Mouse (Mus musculus) cortical plate, adult 2 months (tissue): ENCODE measurements at regions not wholly inside any gene's neighbourhood (a gene's known extent, or its start where the extent isn't known, plus 50 kb on each side); places are given as distances from the start of the nearest gene placed in this dataset.
A peak's percentile ranks its signal among the peaks of the same experiment; 100 is the strongest.

Experiments used
- H3K27ac ChIP-seq: fragments of 200-500 bp; 2 replicates; pipeline ENCODE4 v1.5.1; 2012; ENCODE audit warnings: low read length, control low read depth, inconsistent platforms; ENCODE audit not compliant: insufficient read depth
- H3K4me1 ChIP-seq: fragments of 200-500 bp; 2 replicates; pipeline ENCODE4 v1.6.1; 2011; ENCODE audit warnings: low read length; ENCODE audit not compliant: control insufficient read depth, insufficient read depth
- H3K4me3 ChIP-seq: fragments of 200-500 bp; 2 replicates; pipeline ENCODE4 v1.5.1; 2011; ENCODE audit warnings: mild to moderate bottlenecking, low read length, control low read depth; ENCODE audit not compliant: insufficient read depth
- CTCF ChIP-seq: fragments of 200-500 bp; IDR thresholded peaks from 2 replicates; pipeline ENCODE4 v1.5.1; 2011; ENCODE audit warnings: mild to moderate bottlenecking, control low read depth, low read length; ENCODE audit not compliant: insufficient read depth; ENCODE audit errors: extremely low read depth
- POLR2A ChIP-seq: fragments of 200-500 bp; IDR thresholded peaks from 2 replicates; pipeline ENCODE4 v1.6.1; 2011; ENCODE audit warnings: mild to moderate bottlenecking, low read length, control low read depth; ENCODE audit not compliant: insufficient read depth; ENCODE audit errors: extremely low read depth

GRCm38 (mm10) chr4:125865728-125866127 is 158.6 kb upstream of the Csf3r start:
- no peak for TF ChIP-seq CTCF
- H3K4me3 ChIP-seq, result no peak overlapping the region
- no peaks in the 10 kb centered on the region; the same call in 1 of the 2 replicates for H3K4me1 ChIP-seq
- H3K27ac ChIP-seq, result no peak overlapping the region

GRCm38 (mm10) chr4:125871211-125871610 is 153.1 kb upstream of the Csf3r start:
- H3K27ac ChIP-seq, result no peak overlapping the region
- no peaks in the 10 kb centered on the region for H3K4me1 ChIP-seq
- no peak overlapping the region for H3K4me3 ChIP-seq
- TF ChIP-seq POLR2A, result no peak
- no peak for TF ChIP-seq CTCF

- Histone ChIP-seq H3K4me3 (no peak overlapping the region), H3K4me1 (no peaks in the 10 kb centered on the region), H3K27ac (no peak overlapping the region)
- TF ChIP-seq CTCF (no peak), POLR2A (no peak)
Measured at GRCm38 (mm10) chr4:125880028-125880427, 144.3 kb upstream of the Csf3r start.

GRCm38 (mm10) chr4:125882531-125882930 is 141.8 kb upstream of the Csf3r start:
- TF ChIP-seq CTCF (no peak), POLR2A (no peak)
- H3K4me3 ChIP-seq, result no peak overlapping the region
- H3K4me1 ChIP-seq, result no peaks in the 10 kb centered on the region
- H3K27ac ChIP-seq, result no peak overlapping the region

GRCm38 (mm10) chr4:125890510-125890909 is 133.8 kb upstream of the Csf3r start:
- Histone ChIP-seq H3K4me3 (no peak overlapping the region), H3K27ac (no peak overlapping the region), H3K4me1 (no peaks in the 10 kb centered on the region)
- TF ChIP-seq CTCF, result peak; percentile 23; the same call in 1 of the 2 replicates
- no peak for TF ChIP-seq POLR2A

- Histone ChIP-seq H3K4me1 (no peaks in the 10 kb centered on the region), H3K27ac (no peak overlapping the region), H3K4me3 (no peak overlapping the region)
- no peak for TF ChIP-seq CTCF
- no peak for TF ChIP-seq POLR2A
Measured at GRCm38 (mm10) chr4:125893139-125893538, 131.2 kb upstream of the Csf3r start.

- TF ChIP-seq CTCF (no peak), POLR2A (no peak)
- Histone ChIP-seq H3K27ac (no peak overlapping the region), H3K4me1 (no peaks in the 10 kb centered on the region), H3K4me3 (no peak overlapping the region)
Measured at GRCm38 (mm10) chr4:125897707-125898106, 126.6 kb upstream of the Csf3r start.

- no peaks in the 10 kb centered on the region for H3K4me1 ChIP-seq
- TF ChIP-seq POLR2A (no peak), CTCF (no peak)
- no peak overlapping the region for H3K4me3 ChIP-seq
- H3K27ac ChIP-seq, result no peak overlapping the region
Measured at GRCm38 (mm10) chr4:125898631-125899348, 125.6 kb upstream of the Csf3r start.

- no peak overlapping the region for H3K27ac ChIP-seq
- H3K4me3 ChIP-seq, result no peak overlapping the region
- TF ChIP-seq CTCF, result no peak
- TF ChIP-seq POLR2A, result no peak
- no peaks in the 10 kb centered on the region for H3K4me1 ChIP-seq
Measured at GRCm38 (mm10) chr4:125901546-125902276, 122.6 kb upstream of the Csf3r start.

- H3K4me3 ChIP-seq, result no peak overlapping the region
- TF ChIP-seq CTCF (no peak), POLR2A (no peak)
- no peaks in the 10 kb centered on the region for H3K4me1 ChIP-seq
- no peak overlapping the region for H3K27ac ChIP-seq
Measured at GRCm38 (mm10) chr4:125906296-125906695, 118.1 kb upstream of the Csf3r start.
